Mouse (Mus musculus) midbrain, embryonic 11.5 days (tissue): Measurements from ENCODE around the gene Taf15. TPM values are rescaled to one million over a fixed set of nuclear protein-coding genes. Genes with fewer than 3 reads are reported as not detected.

Experiments used
- ATAC-seq: fragments of 200-750 bp; cut with Nextera tagmentation; 2 replicates; pipeline ENCODE4 v1.8.0; 2017; ENCODE audit warnings: moderate TSS enrichment, moderate library complexity; ENCODE audit not compliant: low FRiP score
- DNase-seq: peaks from one replicate; pipeline ENCODE4 v3.0.0; 2015; ENCODE audit warnings: low spot score; ENCODE audit errors: missing footprints
- H3K27ac ChIP-seq: fragments of 300-500 bp; sonication (generic); 2 replicates; pipeline ENCODE4 v1.5.1; 2014; ENCODE audit warnings: low read depth, low read length
- H3K27me3 ChIP-seq: fragments of 300-500 bp; sonication (generic); 2 replicates; pipeline ENCODE4 v1.6.1; 2014; ENCODE audit warnings: mild to moderate bottlenecking, low read length, moderate library complexity, mixed read lengths; ENCODE audit not compliant: control insufficient read depth, insufficient read depth
- H3K36me3 ChIP-seq: fragments of 300-500 bp; sonication (generic); 2 replicates; pipeline ENCODE4 v1.6.1; 2014; ENCODE audit warnings: mild to moderate bottlenecking, low read length, moderate library complexity, mixed read lengths; ENCODE audit not compliant: control insufficient read depth, insufficient read depth
- H3K4me1 ChIP-seq: fragments of 300-500 bp; sonication (generic); 2 replicates; pipeline ENCODE4 v1.6.1; 2014; ENCODE audit warnings: low read length; ENCODE audit not compliant: control insufficient read depth, insufficient read depth
- H3K4me2 ChIP-seq: fragments of 300-500 bp; sonication (generic); 2 replicates; pipeline ENCODE4 v1.6.1; 2014; ENCODE audit warnings: mild to moderate bottlenecking, moderate library complexity
- H3K4me3 ChIP-seq: fragments of 300-500 bp; sonication (generic); 2 replicates; pipeline ENCODE4 v1.5.1; 2014; ENCODE audit warnings: low read depth, low read length
- H3K9ac ChIP-seq: fragments of 300-500 bp; sonication (generic); 2 replicates; pipeline ENCODE4 v1.6.1; 2014; ENCODE audit warnings: low read length
- H3K9me3 ChIP-seq: fragments of 300-500 bp; sonication (generic); 2 replicates; pipeline ENCODE4 v1.6.1; 2016; ENCODE audit warnings: low read length; ENCODE audit not compliant: control insufficient read depth
- WGBS: fragments of 180-500 bp; shearing (Covaris S2); extraction: QIAGEN DNeasy Blood & Tissue Kit; methylation state at CpG from one replicate; pipeline ENCODE4 v1.1.7; 2014; 5-methylcytosine and 5-hydroxymethylcytosine counted together
- polyA plus RNA-seq: library from polyadenylated mRNA; unstranded; fragments of >200 nt; fragmentation: Nextera tagmentation; extraction: Ambion mirVana; gene quantifications from 2 replicates; pipeline ENCODE4 v1.2.1, GENCODE M21; 2014

Taf15 gene
- polyA plus RNA-seq, 1 experiment from 2014 or later = 8.5 TPM

- WGBS = 85% methylated on average over 10 of the region's 10 CpGs
- no peak overlapping the region for H3K27ac ChIP-seq
- H3K9me3 ChIP-seq = no peaks in the 10 kb centered on the region
- peaks cover 8% of the 10 kb centered on the region for H3K27me3 ChIP-seq
- DNase-seq (no peak), ATAC-seq (no peak)
- no peak overlapping the region for H3K4me3 ChIP-seq
- no peak overlapping the region for H3K4me2 ChIP-seq
- no peaks in the 10 kb centered on the region for H3K36me3 ChIP-seq
- peaks cover 6% of the 10 kb centered on the region for H3K4me1 ChIP-seq
- no peak overlapping the region for H3K9ac ChIP-seq
Observed at GRCm38 (mm10) chr11:83451281-83451680, 21.6 kb upstream of the Taf15 start.

GRCm38 (mm10) chr11:83454548-83454947 is 18.3 kb upstream of the Taf15 start:
- Histone ChIP-seq H3K27ac (no peak overlapping the region), H3K27me3 (peaks cover 12% of the 10 kb centered on the region), H3K4me1 (peaks cover 17% of the 10 kb centered on the region), H3K36me3 (no peaks in the 10 kb centered on the region), H3K4me3 (no peak overlapping the region), H3K4me2 (no peak overlapping the region), H3K9ac (no peak overlapping the region), H3K9me3 (no peaks in the 10 kb centered on the region)
- WGBS = 30% methylated on average over 4 of the region's 4 CpGs
- ATAC-seq = no peak
- DNase-seq = no peak

GRCm38 (mm10) chr11:83455608-83456007 is 17.3 kb upstream of the Taf15 start:
- 79% methylated on average over 3 of the region's 3 CpGs for WGBS
- ATAC-seq (no peak), DNase-seq (no peak)
- H3K4me2 ChIP-seq = no peak overlapping the region
- no peak overlapping the region for H3K4me3 ChIP-seq
- no peak overlapping the region for H3K9ac ChIP-seq
- H3K27ac ChIP-seq = no peak overlapping the region
- no peaks in the 10 kb centered on the region for H3K9me3 ChIP-seq
- H3K36me3 ChIP-seq = no peaks in the 10 kb centered on the region
- peaks cover 17% of the 10 kb centered on the region for H3K4me1 ChIP-seq
- H3K27me3 ChIP-seq = peaks cover 18% of the 10 kb centered on the region

GRCm38 (mm10) chr11:83457257-83457656 is 15.6 kb upstream of the Taf15 start:
- Histone ChIP-seq H3K27ac (no peak overlapping the region), H3K36me3 (no peaks in the 10 kb centered on the region), H3K9me3 (no peaks in the 10 kb centered on the region), H3K27me3 (peaks cover 28% of the 10 kb centered on the region), H3K4me1 (peaks cover 19% of the 10 kb centered on the region), H3K9ac (no peak overlapping the region), H3K4me3 (no peak overlapping the region), H3K4me2 (no peak overlapping the region)
- DNase-seq (no peak), ATAC-seq (no peak)
- WGBS = 15% methylated on average over 7 of the region's 7 CpGs

GRCm38 (mm10) chr11:83457912-83458601 is 14.8 kb upstream of the Taf15 start:
- Histone ChIP-seq H3K4me3 (no peak overlapping the region), H3K9ac (no peak overlapping the region), H3K27ac (no peak overlapping the region), H3K27me3 (peaks cover 36% of the 10 kb centered on the region), H3K36me3 (no peaks in the 10 kb centered on the region), H3K9me3 (no peaks in the 10 kb centered on the region), H3K4me2 (no peak overlapping the region), H3K4me1 (peaks cover 22% of the 10 kb centered on the region)
- DNase-seq (no peak), ATAC-seq (no peak)
- WGBS = 50% methylated on average over 9 of the region's 9 CpGs

GRCm38 (mm10) chr11:83461462-83462027 is 11.3 kb upstream of the Taf15 start:
- no peaks in the 10 kb centered on the region for H3K36me3 ChIP-seq
- 56% methylated on average over 10 of the region's 10 CpGs for WGBS
- no peaks in the 10 kb centered on the region for H3K9me3 ChIP-seq
- H3K27ac ChIP-seq = no peak overlapping the region
- H3K4me2 ChIP-seq = no peak overlapping the region
- ATAC-seq = no peak
- H3K4me1 ChIP-seq = peaks cover 22% of the 10 kb centered on the region
- H3K4me3 ChIP-seq = no peak overlapping the region
- DNase-seq = peak; percentile 90
- no peak overlapping the region for H3K9ac ChIP-seq
- H3K27me3 ChIP-seq = peaks cover 47% of the 10 kb centered on the region

- no peaks in the 10 kb centered on the region for H3K36me3 ChIP-seq
- H3K9ac ChIP-seq = peak within 1 kb of the TSS; percentile 52
- H3K4me2 ChIP-seq = peak within 1 kb of the TSS; percentile 86
- peaks cover 42% of the 10 kb centered on the region for H3K27me3 ChIP-seq
- ATAC-seq = 0 out of 2 replicates have a peak, but pooled peaks have one; percentile 30
- H3K27ac ChIP-seq = no peak within 1 kb of the TSS
- peak; percentile 95 for DNase-seq
- H3K4me3 ChIP-seq = peak within 1 kb of the TSS; percentile 48
- no peaks in the 10 kb centered on the region for H3K9me3 ChIP-seq
- peaks cover 13% of the 10 kb centered on the region for H3K4me1 ChIP-seq
- 0% methylated on average over 41 of the region's 42 CpGs for WGBS
Observed at GRCm38 (mm10) chr11:83462711-83463244, 10.1 kb upstream of the Taf15 start, which contains the start of gene Mmp28. Gene Mmp28 (minus strand): TSS chr11:83463071.

GRCm38 (mm10) chr11:83465976-83466375 is 6.9 kb upstream of the Taf15 start:
- Histone ChIP-seq H3K9me3 (no peaks in the 10 kb centered on the region), H3K27ac (no peak overlapping the region), H3K36me3 (no peaks in the 10 kb centered on the region), H3K4me2 (no peak overlapping the region), H3K4me1 (peaks cover 4% of the 10 kb centered on the region; the same call in 1 of the 2 replicates), H3K27me3 (peaks cover 36% of the 10 kb centered on the region), H3K4me3 (no peak overlapping the region), H3K9ac (no peak overlapping the region)
- DNase-seq (no peak), ATAC-seq (no peak)
- 44% methylated on average over 2 of the region's 2 CpGs for WGBS

- Histone ChIP-seq H3K36me3 (no peaks in the 10 kb centered on the region), H3K9ac (no peak overlapping the region), H3K9me3 (no peaks in the 10 kb centered on the region), H3K4me1 (peaks cover 5% of the 10 kb centered on the region; the same call in 1 of the 2 replicates), H3K4me3 (no peak overlapping the region), H3K4me2 (no peak overlapping the region), H3K27ac (no peak overlapping the region), H3K27me3 (peaks cover 29% of the 10 kb centered on the region)
- no peak for DNase-seq
- no peak for ATAC-seq
- 72% methylated on average over 11 of the region's 11 CpGs for WGBS
Observed at GRCm38 (mm10) chr11:83467120-83467652, 5.7 kb upstream of the Taf15 start.
